Mouse (Mus musculus) cerebellum, adult 11-12 months (tissue): ENCODE results near the gene Rasgrp4.
A peak's percentile ranks its signal among the peaks of the same experiment; 100 is the strongest.
"Not testable (repeated sequence)": the region's sequence is repeated elsewhere in the genome, so short reads cannot be mapped to it uniquely, and the experiment has no call there.

Source experiments
- DNase-seq: peaks from one replicate; pipeline ENCODE4 v3.0.0; 2022

Gene Rasgrp4

DNA sequence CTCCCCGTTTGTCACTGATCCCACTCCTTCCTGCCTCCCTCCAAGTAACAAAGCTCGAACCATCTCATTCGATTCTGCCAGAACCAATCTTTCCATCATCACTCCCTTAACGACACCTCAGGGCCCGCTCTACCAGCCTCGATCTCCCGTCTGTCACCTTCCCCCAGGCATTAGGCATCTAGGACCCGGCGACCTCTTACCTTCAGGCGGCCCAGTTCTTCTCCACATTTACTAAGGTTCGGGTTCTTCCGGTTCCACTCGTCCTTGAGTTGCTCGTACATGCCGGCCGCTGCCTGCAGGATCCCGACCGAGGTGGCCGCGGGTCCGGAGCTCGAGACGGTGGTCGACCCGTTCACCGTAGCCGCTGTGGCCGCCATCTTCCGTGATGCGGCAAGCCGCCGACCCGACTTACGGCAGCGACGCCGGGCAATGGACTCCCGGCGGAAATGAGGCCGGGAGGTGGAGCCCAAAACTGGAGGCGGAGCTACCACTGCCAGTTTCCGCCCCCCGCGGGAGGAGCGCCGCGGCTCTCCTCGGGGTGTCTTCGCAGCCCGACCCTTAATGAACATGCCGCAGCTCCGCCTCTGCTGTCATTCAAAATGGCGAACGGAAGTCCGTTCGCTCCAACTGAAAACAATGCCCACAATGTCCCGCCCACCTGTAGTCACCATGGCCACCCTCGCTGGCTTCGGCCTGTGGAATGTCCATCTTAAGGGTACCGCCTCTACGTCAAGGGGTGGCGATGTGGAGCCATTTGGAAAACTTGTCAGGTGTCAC, 45.6 kb downstream of the Rasgrp4 start, which contains the start of gene Psmd8:
TSS of gene Psmd8 (minus strand) at position 625 of the 777 bp plus-strand sequence.
- peak; percentile 99 for DNase-seq

DNA sequence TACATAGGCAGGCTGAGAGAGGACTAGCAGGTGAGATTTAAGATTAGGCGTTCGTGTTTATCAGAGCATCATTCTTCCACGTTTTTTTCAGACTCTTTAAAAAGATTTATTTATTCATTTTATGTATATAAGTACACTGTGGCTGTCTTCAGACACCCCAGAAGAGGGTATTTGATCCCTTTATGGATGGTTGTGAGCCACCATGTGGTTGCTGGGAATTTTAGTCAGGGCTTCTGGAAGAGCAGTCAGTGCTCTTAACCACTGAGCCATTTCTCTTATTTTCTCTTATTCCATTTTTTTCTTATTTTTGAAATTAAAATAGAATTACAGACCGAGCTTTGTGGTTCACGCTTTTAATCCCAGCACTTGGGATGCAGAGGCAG, 46.2 kb downstream of the Rasgrp4 start:
- no peak for DNase-seq

DNA sequence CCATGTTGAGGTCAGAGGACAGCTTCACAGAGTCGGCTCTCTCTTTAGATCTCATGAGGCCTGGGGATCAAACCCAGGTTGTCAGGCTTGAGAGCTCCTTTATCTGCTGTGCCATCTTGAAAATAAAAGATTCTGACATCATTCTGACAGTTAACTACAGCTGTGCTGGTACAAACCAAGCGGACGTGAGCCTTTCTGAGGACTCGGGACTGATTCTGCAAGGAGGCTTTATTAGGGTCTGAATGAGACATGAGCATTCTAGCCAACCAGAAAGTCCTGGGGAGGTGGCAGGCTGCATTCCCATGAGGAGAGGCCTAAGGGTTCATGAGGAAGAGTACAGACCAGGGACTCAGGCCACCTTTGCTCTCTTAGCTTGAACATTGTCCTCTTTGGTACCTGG, 46.7 kb downstream of the Rasgrp4 start:
- peak; percentile 33 for DNase-seq

DNA sequence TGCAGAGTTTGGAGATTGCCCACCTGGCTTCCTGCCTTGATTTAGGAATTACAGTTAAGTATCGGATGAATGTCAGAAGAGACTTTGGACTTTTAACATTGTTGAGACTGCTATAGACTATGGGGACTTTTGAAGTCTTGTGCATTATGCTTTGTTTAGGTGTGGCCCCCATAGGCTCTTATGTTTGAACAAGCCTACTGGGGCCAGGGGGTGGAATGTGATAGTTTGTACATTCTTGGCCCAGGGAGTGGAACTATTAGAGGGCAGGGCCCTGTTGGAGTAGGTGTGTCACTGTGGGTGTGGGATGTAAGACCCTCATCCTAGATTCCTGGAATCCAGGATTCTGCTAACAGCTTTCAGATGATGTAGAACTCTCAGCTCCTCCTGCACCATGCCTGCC, 59.6 kb downstream of the Rasgrp4 start:
- DNase-seq: not testable (repeated sequence)

DNA sequence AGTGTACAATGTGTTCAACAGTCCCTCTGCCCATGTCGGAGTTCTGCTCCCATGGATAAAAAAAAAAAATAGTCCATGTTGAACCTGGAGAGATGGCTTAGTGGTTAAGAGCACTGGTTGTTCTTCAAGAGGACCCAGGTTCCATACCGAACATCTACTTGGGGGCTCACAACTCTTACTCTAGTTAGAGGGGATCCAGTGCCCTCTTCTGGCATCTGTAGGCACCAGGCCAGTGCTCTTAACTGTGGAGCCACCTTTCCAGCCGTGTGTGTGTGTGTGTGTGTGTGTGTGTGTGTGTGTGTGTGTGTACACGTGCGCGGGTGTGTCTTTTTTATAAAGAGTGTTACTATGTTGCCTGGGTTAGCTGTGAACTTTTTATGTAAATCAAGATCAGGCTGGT, 67.9 kb downstream of the Rasgrp4 start:
- DNase-seq: no peak
